22 mouse cellular contexts compared by ENCODE assay signal in genomic region chr13:52094785-52095184, GRCm38 (mm10).
DNase-seq lines count a peak whose midpoint lies in the region; ATAC-seq and TF ChIP-seq lines count a peak whose summit lies in the region.
"Had no signal": no experiment of that assay in that cellular context is flagged by ENCODE, and none has a peak within 500 bp of the region (broad histone marks: within the 10 kb centered on the region; RNA-seq: fewer than 3 reads in every experiment).

No protein-coding gene starts in this region.

- H3K27me3 ChIP-seq in embryonic facial prominence, embryonic 14.5 days (replicated peaks; ENCODE audit: control insufficient read depth, insufficient read depth, low read length): no peaks in the 10 kb centered on the region
- no peaks in the 10 kb centered on the region; the same call in 1 of the 2 replicates for H3K27me3 ChIP-seq in embryonic facial prominence, embryonic 10.5 days (replicated peaks; ENCODE audit: low read depth, poor library complexity, severe bottlenecking)
- H3K27me3 ChIP-seq in kidney, embryonic 15.5 days: no peaks in the 10 kb centered on the region
- H3K27me3 ChIP-seq in myocyte (ENCODE audit: control insufficient read depth, insufficient read depth, insufficient read length): no peaks in the 10 kb centered on the region
- H3K27me3 ChIP-seq: limb, embryonic 12.5 days; neural tube, embryonic 12.5 days had no signal

- ATAC-seq in embryonic facial prominence, embryonic 14.5 days (ENCODE audit: low read depth): no peak; the same call in 1 of the 2 replicates
- ATAC-seq in kidney, embryonic 15.5 days (replicated peaks; ENCODE audit: low FRiP score): no peak
- ATAC-seq: activated CD4-positive, CD25-positive, alpha-beta regulatory T cell, adult 4 months; CD4-positive, CD25-positive, alpha-beta regulatory T cell, adult 4 months; hindbrain, embryonic 16.5 days; intestine, postnatal 0 days; lung, postnatal 0 days had no signal

- 0 out of 2 replicates have a peak, but pooled peaks cover 7% of the 10 kb centered on the region for H3K9me3 ChIP-seq in embryonic facial prominence, embryonic 14.5 days (ENCODE audit: control insufficient read depth, low read length)
- no peaks in the 10 kb centered on the region for H3K9me3 ChIP-seq in embryonic facial prominence, embryonic 10.5 days
- H3K9me3 ChIP-seq in kidney, embryonic 15.5 days (replicated peaks): no peaks in the 10 kb centered on the region
- H3K9me3 ChIP-seq: heart, embryonic 10.5 days; limb, embryonic 12.5 days; midbrain, embryonic 12.5 days; neural tube, embryonic 12.5 days had no signal

- H3K36me3 ChIP-seq in embryonic facial prominence, embryonic 14.5 days (ENCODE audit: control insufficient read depth, insufficient read depth, low read length): no peaks in the 10 kb centered on the region
- H3K36me3 ChIP-seq in embryonic facial prominence, embryonic 10.5 days (replicated peaks): no peaks in the 10 kb centered on the region
- no peaks in the 10 kb centered on the region for H3K36me3 ChIP-seq in kidney, embryonic 15.5 days
- no peaks in the 10 kb centered on the region for H3K36me3 ChIP-seq in myocyte (ENCODE audit: control insufficient read depth, insufficient read depth)
- H3K36me3 ChIP-seq: heart, embryonic 10.5 days; limb, embryonic 12.5 days; midbrain, embryonic 12.5 days; neural tube, embryonic 12.5 days had no signal

- H3K27ac ChIP-seq in embryonic facial prominence, embryonic 14.5 days (replicated peaks; ENCODE audit: low read depth, low read length): no peak overlapping the region
- H3K27ac ChIP-seq in embryonic facial prominence, embryonic 10.5 days (replicated peaks): no peak overlapping the region
- no peak overlapping the region for H3K27ac ChIP-seq in kidney, embryonic 15.5 days
- H3K27ac ChIP-seq: heart, embryonic 10.5 days; layer of hippocampus, adult 2 months; limb, embryonic 12.5 days; midbrain, embryonic 12.5 days; neural tube, embryonic 12.5 days had no signal

- no peaks in the 10 kb centered on the region for H3K79me2 ChIP-seq in myocyte (ENCODE audit: control insufficient read depth, insufficient read depth)

- H3K9ac ChIP-seq in embryonic facial prominence, embryonic 14.5 days (ENCODE audit: low read depth, low read length): no peak overlapping the region
- H3K9ac ChIP-seq in kidney, embryonic 15.5 days: no peak overlapping the region
- H3K9ac ChIP-seq: limb, embryonic 12.5 days; midbrain, embryonic 12.5 days; neural tube, embryonic 12.5 days had no signal

- intact Hi-C loops in left cerebral cortex, postnatal 14 days (cut with DNase I): no loop called here

- no peak for TF ChIP-seq POLR2A in myocyte (IDR thresholded peaks at IDR 0.05; ENCODE audit: insufficient read length, low read depth)

- no peaks in the 10 kb centered on the region for H3K4me1 ChIP-seq in embryonic facial prominence, embryonic 14.5 days (ENCODE audit: control insufficient read depth, insufficient read depth, low read length)
- H3K4me1 ChIP-seq in embryonic facial prominence, embryonic 10.5 days: no peaks in the 10 kb centered on the region
- no peaks in the 10 kb centered on the region for H3K4me1 ChIP-seq in kidney, embryonic 15.5 days
- H3K4me1 ChIP-seq: limb, embryonic 12.5 days; neural tube, embryonic 12.5 days had no signal

- peak; percentile 49 for DNase-seq in embryonic facial prominence, embryonic 14.5 days (ENCODE audit: low spot score)
- no peak for DNase-seq in embryonic facial prominence, embryonic 10.5 days (ENCODE audit: low spot score)
- peak; percentile 20 for DNase-seq in kidney, adult 18-20 months
- DNase-seq in gastrocnemius, postnatal 25 days: peak; percentile 56
- DNase-seq in ovary, adult 18-20 months (ENCODE audit: low spot score): no peak
- no peak for DNase-seq in left cerebral cortex, postnatal 14 days (ENCODE audit: low spot score in 2 of 2)
- DNase-seq: adrenal gland, postnatal 36 days; cerebellum, adult 18-20 months; cerebellum, postnatal 36 days; right cerebral cortex, adult 18-20 months had no signal

- no peak overlapping the region for H3ac ChIP-seq in myocyte (ENCODE audit: control insufficient read depth, insufficient read length)

- H3K4me2 ChIP-seq in embryonic facial prominence, embryonic 14.5 days (ENCODE audit: low read depth, low read length): no peak overlapping the region
- no peak overlapping the region for H3K4me2 ChIP-seq in kidney, embryonic 15.5 days
- no peak overlapping the region for H3K4me2 ChIP-seq in myocyte (ENCODE audit: low read depth)
- H3K4me2 ChIP-seq: limb, embryonic 12.5 days; midbrain, embryonic 12.5 days; neural tube, embryonic 12.5 days had no signal

- H3K4me3 ChIP-seq in embryonic facial prominence, embryonic 14.5 days (ENCODE audit: low read depth, low read length): no peak overlapping the region
- H3K4me3 ChIP-seq in embryonic facial prominence, embryonic 10.5 days: no peak overlapping the region
- no peak overlapping the region for H3K4me3 ChIP-seq in kidney, embryonic 15.5 days (replicated peaks)
- no peak overlapping the region for H3K4me3 ChIP-seq in myocyte
- H3K4me3 ChIP-seq: heart, embryonic 10.5 days; layer of hippocampus, adult 2 months; limb, embryonic 12.5 days; midbrain, embryonic 12.5 days; neural tube, embryonic 12.5 days had no signal

- 76% methylated on average over 7 of the region's 7 CpGs for WGBS in embryonic facial prominence, embryonic 14.5 days
- WGBS in embryonic facial prominence, embryonic 10.5 days: 86% methylated on average over 7 of the region's 7 CpGs
- 73% methylated on average over 7 of the region's 7 CpGs for WGBS in kidney, embryonic 15.5 days

TF ChIP-seq in myocyte, 11 proteins besides CTCF, POLR2A, EP300 and RAD21:
- no peak for TF ChIP-seq E2F4 (IDR thresholded peaks at IDR 0.05; ENCODE audit: insufficient read depth)
- peak; percentile 53 for TF ChIP-seq TCF12 (IDR thresholded peaks at IDR 0.05; ENCODE audit: insufficient read depth, poor library complexity, severe bottlenecking)
- TF ChIP-seq MYOD1 (IDR thresholded peaks at IDR 0.05; ENCODE audit: control insufficient read depth in 1 of 3, insufficient read length in 2 of 3, low read depth in 2 of 3): peak; percentile 50 to 78 (median 74)
- peak; percentile 77 to 90 (median 81) for TF ChIP-seq MYOG (IDR thresholded peaks at IDR 0.05; ENCODE audit: control insufficient read depth in 1 of 3, insufficient read depth in 1 of 3, insufficient read length in 2 of 3, low read depth in 2 of 3)

Comparison
In these comparisons a context has a peak if more than half of its experiments do, and no peak if none do; other contexts are left out.
1. DNase-seq: peak in embryonic facial prominence, embryonic 14.5 days (single experiment), kidney, adult 18-20 months (single experiment) and gastrocnemius, postnatal 25 days (single experiment); none in embryonic facial prominence, embryonic 10.5 days (single experiment), ovary, adult 18-20 months (single experiment) and left cerebral cortex, postnatal 14 days (0 of 2).